Mouse (Mus musculus): ENCODE data around the gene Klf4.

GRCm38 (mm10) chr4:55508712-55509111, 23.6 kb downstream of the Klf4 start:
- TF ChIP-seq CTCF (IDR thresholded peaks at IDR 0.05; ENCODE audit: borderline replicate concordance, insufficient read depth, low read depth, low read length): no peak
- TF ChIP-seq POLR2A (IDR thresholded peaks at IDR 0.05; ENCODE audit: borderline replicate concordance, insufficient read depth, low read length): no peak
